Mouse (Mus musculus): ENCODE data around the gene Idh2. TPM values are rescaled to one million over a fixed set of nuclear protein-coding genes. Genes with fewer than 3 reads are reported as not detected.
A peak's percentile ranks its signal among the peaks of the same experiment; 100 is the strongest.

The Idh2 gene
- polyA plus RNA-seq, 2 experiments, result 457 to 595 TPM

GRCm38 (mm10) chr7:80085970-80086715 is 29.0 kb downstream of the Idh2 start:
- 80% methylated on average over 33 of the region's 33 CpGs for WGBS
- H3K4me2 ChIP-seq (replicated peaks; ENCODE audit: low read depth, low read length, severe bottlenecking), result no peak overlapping the region
- H3K27me3 ChIP-seq (ENCODE audit: control insufficient read depth, insufficient read depth, low read length), result no peaks in the 10 kb centered on the region
- H3K9me3 ChIP-seq (ENCODE audit: control insufficient read depth, low read length), result no peaks in the 10 kb centered on the region
- no peak for DNase-seq (ENCODE audit: low spot score)
- peaks cover 70% of the 10 kb centered on the region for H3K36me3 ChIP-seq (ENCODE audit: control insufficient read depth, insufficient read depth, low read length)
- no peak overlapping the region for H3K27ac ChIP-seq (replicated peaks; ENCODE audit: low read depth, low read length)
- no peak for TF ChIP-seq POLR2A (IDR thresholded peaks at IDR 0.05; ENCODE audit: borderline replicate concordance, extremely low read depth, insufficient read depth, insufficient read length)
- no peak overlapping the region for H3K9ac ChIP-seq (ENCODE audit: low read depth, low read length, severe bottlenecking)
- no peak for ATAC-seq (ENCODE audit: low FRiP score, low read depth)
- H3K4me1 ChIP-seq (ENCODE audit: control insufficient read depth, insufficient read depth, low read length), result no peaks in the 10 kb centered on the region
- no peak overlapping the region for H3K4me3 ChIP-seq (replicated peaks; ENCODE audit: low read length)

- ATAC-seq (ENCODE audit: low FRiP score, low read depth), result peak; percentile 28; the same call in 1 of the 2 replicates
- peaks cover 63% of the 10 kb centered on the region for H3K36me3 ChIP-seq (ENCODE audit: control insufficient read depth, insufficient read depth, low read length)
- no peak overlapping the region for H3K4me3 ChIP-seq (replicated peaks; ENCODE audit: low read length)
- no peak for TF ChIP-seq POLR2A (IDR thresholded peaks at IDR 0.05; ENCODE audit: borderline replicate concordance, extremely low read depth, insufficient read depth, insufficient read length)
- H3K27ac ChIP-seq (replicated peaks; ENCODE audit: low read depth, low read length), result no peak overlapping the region
- no peaks in the 10 kb centered on the region for H3K9me3 ChIP-seq (ENCODE audit: control insufficient read depth, low read length)
- peak; percentile 75 for DNase-seq (ENCODE audit: low spot score)
- H3K4me1 ChIP-seq (ENCODE audit: control insufficient read depth, insufficient read depth, low read length), result no peaks in the 10 kb centered on the region
- no peaks in the 10 kb centered on the region for H3K27me3 ChIP-seq (ENCODE audit: control insufficient read depth, insufficient read depth, low read length)
- WGBS, result 54% methylated on average over 7 of the region's 7 CpGs
- H3K9ac ChIP-seq (ENCODE audit: low read depth, low read length, severe bottlenecking), result no peak overlapping the region
- no peak overlapping the region for H3K4me2 ChIP-seq (replicated peaks; ENCODE audit: low read depth, low read length, severe bottlenecking)
Measured at GRCm38 (mm10) chr7:80084484-80084931, 30.7 kb downstream of the Idh2 start.

DNA sequence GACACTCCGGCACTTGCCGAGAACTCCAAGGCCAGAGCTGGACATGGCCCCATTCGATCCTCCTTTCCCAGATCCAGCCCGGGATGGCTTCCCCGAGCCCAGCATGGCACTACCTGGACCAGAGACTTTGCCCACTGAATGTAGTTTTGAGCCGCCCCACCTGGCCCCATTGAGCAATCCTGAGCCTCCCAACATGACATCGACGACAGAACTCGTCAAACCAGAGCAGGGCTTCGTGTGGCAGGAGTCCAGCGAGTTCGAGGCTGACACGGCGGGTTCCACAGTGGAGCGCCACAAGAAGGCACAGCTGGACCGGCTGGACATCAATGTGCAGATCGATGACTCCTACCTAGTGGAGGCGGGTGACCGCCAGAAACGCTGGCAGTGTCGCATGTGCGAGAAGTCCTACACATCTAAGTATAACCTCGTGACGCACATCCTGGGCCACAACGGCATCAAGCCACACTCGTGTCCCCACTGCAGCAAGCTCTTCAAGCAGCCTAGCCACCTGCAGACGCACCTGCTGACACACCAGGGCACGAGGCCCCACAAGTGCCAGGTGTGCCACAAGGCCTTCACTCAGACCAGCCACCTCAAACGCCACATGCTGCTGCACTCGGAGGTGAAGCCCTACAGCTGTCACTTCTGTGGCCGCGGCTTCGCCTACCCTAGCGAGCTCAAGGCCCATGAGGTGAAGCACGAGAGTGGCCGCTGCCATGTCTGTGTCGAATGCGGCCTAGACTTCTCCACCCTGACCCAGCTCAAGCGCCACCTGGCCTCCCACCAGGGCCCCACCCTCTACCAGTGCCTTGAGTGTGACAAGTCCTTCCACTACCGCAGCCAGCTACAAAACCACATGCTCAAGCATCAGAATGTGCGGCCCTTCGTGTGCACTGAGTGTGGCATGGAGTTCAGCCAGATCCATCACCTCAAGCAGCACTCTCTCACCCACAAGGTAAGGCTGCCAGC is 33.3 kb downstream of the Idh2 start:
- no peak for TF ChIP-seq POLR2A (IDR thresholded peaks at IDR 0.05; ENCODE audit: borderline replicate concordance, extremely low read depth, insufficient read depth, insufficient read length)
- no peaks in the 10 kb centered on the region for H3K9me3 ChIP-seq (ENCODE audit: control insufficient read depth, low read length)
- H3K36me3 ChIP-seq (ENCODE audit: control insufficient read depth, insufficient read depth, low read length), result peaks cover 41% of the 10 kb centered on the region
- DNase-seq (ENCODE audit: low spot score) (no peak), ATAC-seq (ENCODE audit: low FRiP score, low read depth) (no peak)
- no peaks in the 10 kb centered on the region for H3K27me3 ChIP-seq (ENCODE audit: control insufficient read depth, insufficient read depth, low read length)
- H3K9ac ChIP-seq (ENCODE audit: low read depth, low read length, severe bottlenecking), result no peak overlapping the region
- no peak overlapping the region for H3K27ac ChIP-seq (replicated peaks; ENCODE audit: low read depth, low read length)
- no peak overlapping the region for H3K4me3 ChIP-seq (replicated peaks; ENCODE audit: low read length)
- peaks cover 18% of the 10 kb centered on the region for H3K4me1 ChIP-seq (ENCODE audit: control insufficient read depth, insufficient read depth, low read length)
- WGBS, result 93% methylated on average over 42 of the region's 42 CpGs
- no peak overlapping the region for H3K4me2 ChIP-seq (replicated peaks; ENCODE audit: low read depth, low read length, severe bottlenecking)

DNA sequence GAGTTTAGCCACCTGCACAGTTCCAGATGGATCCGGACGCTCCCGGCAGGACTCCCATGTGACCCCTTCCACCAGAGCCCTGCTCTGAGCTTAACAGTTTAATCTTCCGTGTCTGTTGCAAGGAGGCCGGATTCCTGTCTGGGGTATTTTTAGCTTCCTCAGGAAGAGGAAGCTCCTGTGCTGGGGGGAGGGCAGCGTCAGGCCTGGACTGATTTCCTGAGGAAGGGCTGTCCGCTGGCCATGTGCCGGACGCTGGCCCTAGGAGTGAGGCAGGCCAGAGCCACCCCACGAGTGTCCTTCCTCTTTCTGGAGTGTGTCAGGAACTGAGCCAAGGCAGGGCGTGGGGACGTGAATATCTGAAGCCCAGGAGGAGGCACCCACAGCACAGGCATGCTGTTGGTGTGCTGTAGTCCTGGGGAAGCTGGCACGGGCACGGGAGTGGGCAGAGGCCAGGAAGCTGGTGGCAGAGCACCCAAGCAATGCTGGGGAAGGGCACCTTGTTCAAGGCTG is 36.3 kb downstream of the Idh2 start:
- ATAC-seq (ENCODE audit: low FRiP score, low read depth) (peak; percentile 60), DNase-seq (ENCODE audit: low spot score) (peak; percentile 36)
- Histone ChIP-seq H3K9me3 (ENCODE audit: control insufficient read depth, low read length) (no peaks in the 10 kb centered on the region), H3K27ac (replicated peaks; ENCODE audit: low read depth, low read length) (peak overlapping the region; percentile 33), H3K4me2 (replicated peaks; ENCODE audit: low read depth, low read length, severe bottlenecking) (no peak overlapping the region; the same call in 1 of the 2 replicates), H3K9ac (ENCODE audit: low read depth, low read length, severe bottlenecking) (no peak overlapping the region), H3K4me3 (replicated peaks; ENCODE audit: low read length) (no peak overlapping the region), H3K27me3 (ENCODE audit: control insufficient read depth, insufficient read depth, low read length) (no peaks in the 10 kb centered on the region), H3K4me1 (ENCODE audit: control insufficient read depth, insufficient read depth, low read length) (peaks cover 45% of the 10 kb centered on the region), H3K36me3 (ENCODE audit: control insufficient read depth, insufficient read depth, low read length) (peaks cover 29% of the 10 kb centered on the region)
- 21% methylated on average over 14 of the region's 14 CpGs for WGBS
- TF ChIP-seq POLR2A (IDR thresholded peaks at IDR 0.05; ENCODE audit: borderline replicate concordance, extremely low read depth, insufficient read depth, insufficient read length), result no peak

- no peak overlapping the region for H3K4me3 ChIP-seq (replicated peaks; ENCODE audit: low read length)
- H3K9me3 ChIP-seq (ENCODE audit: control insufficient read depth, low read length), result no peaks in the 10 kb centered on the region
- peaks cover 20% of the 10 kb centered on the region for H3K36me3 ChIP-seq (ENCODE audit: control insufficient read depth, insufficient read depth, low read length)
- no peak overlapping the region for H3K9ac ChIP-seq (ENCODE audit: low read depth, low read length, severe bottlenecking)
- 74% methylated on average over 9 of the region's 9 CpGs for WGBS
- TF ChIP-seq POLR2A (IDR thresholded peaks at IDR 0.05; ENCODE audit: borderline replicate concordance, extremely low read depth, insufficient read depth, insufficient read length), result no peak
- H3K4me2 ChIP-seq (replicated peaks; ENCODE audit: low read depth, low read length, severe bottlenecking), result no peak overlapping the region
- peaks cover 45% of the 10 kb centered on the region for H3K4me1 ChIP-seq (ENCODE audit: control insufficient read depth, insufficient read depth, low read length)
- no peak for ATAC-seq (ENCODE audit: low FRiP score, low read depth)
- DNase-seq (ENCODE audit: low spot score), result no peak
- H3K27ac ChIP-seq (replicated peaks; ENCODE audit: low read depth, low read length), result no peak overlapping the region
- no peaks in the 10 kb centered on the region for H3K27me3 ChIP-seq (ENCODE audit: control insufficient read depth, insufficient read depth, low read length)
Measured at GRCm38 (mm10) chr7:80077801-80078200, 37.4 kb downstream of the Idh2 start.

Measured in limb, embryonic 14.5 days (tissue).